Mouse (Mus musculus) left cerebral cortex, adult 2 months (tissue): ENCODE measurements at regions not wholly inside any gene's neighbourhood (a gene's known extent, or its start where the extent isn't known, plus 50 kb on each side); places are given as distances from the start of the nearest gene placed in this dataset.

Experiments used
- DNase-seq, 2 experiments: peaks; one replicate each; pipeline ENCODE4 v3.0.0; 2021 to 2022; ENCODE audit warnings: low spot score in 2 of 2, mixed read lengths in 1 of 2; ENCODE audit errors: extremely low spot score in 1 of 2
- H3K27ac ChIP-seq: fragments of 200-600 bp; 2 replicates; pipeline ENCODE4 v1.8.1; 2022
- H3K4me3 ChIP-seq: fragments of 200-600 bp; 2 replicates; pipeline ENCODE4 v1.8.1; 2022
- CTCF ChIP-seq: fragments of 200-600 bp; IDR thresholded peaks from 2 replicates; pipeline ENCODE4 v1.8.1; 2022; ENCODE audit warnings: antibody characterized with exemption, mild to moderate bottlenecking, moderate library complexity
- intact Hi-C: fragments of 180-260 bp; cut with DNase I; formaldehyde crosslinking; loops from one replicate; pipeline ENCODE4 v1.15.1; 2025

GRCm38 (mm10) chr17:65193341-65193740 lies 347.2 kb downstream of the Tmem232 start:
- no peak for DNase-seq
- Histone ChIP-seq H3K4me3 (no peak overlapping the region), H3K27ac (no peak overlapping the region)
- intact Hi-C loops: no loop called here
- no peak for TF ChIP-seq CTCF

- Histone ChIP-seq H3K27ac (no peak overlapping the region), H3K4me3 (no peak overlapping the region)
- DNase-seq: no peak
- intact Hi-C loops: no loop called here
- no peak for TF ChIP-seq CTCF
These were observed 348.0 kb downstream of the Tmem232 start for GRCm38 (mm10) chr17:65192432-65193059.

- Histone ChIP-seq H3K27ac (no peak overlapping the region), H3K4me3 (no peak overlapping the region)
- no peak for TF ChIP-seq CTCF
- intact Hi-C loops: no loop called here
- no peak for DNase-seq
These were observed 349.6 kb downstream of the Tmem232 start for GRCm38 (mm10) chr17:65190839-65191591.

- no peak for TF ChIP-seq CTCF
- Histone ChIP-seq H3K27ac (no peak overlapping the region), H3K4me3 (no peak overlapping the region)
- no peak for DNase-seq
- intact Hi-C loops: no loop called here
These were observed 345.3 kb upstream of the 4930583I09Rik start for GRCm38 (mm10) chr17:65181164-65181563.

- intact Hi-C loops: loop anchor here (10.0 kb wide), 2 partner anchors 199 to 221 kb away; no protein-coding TSS in a partner anchor
- DNase-seq: no peak
- Histone ChIP-seq H3K27ac (no peak overlapping the region), H3K4me3 (no peak overlapping the region)
- no peak for TF ChIP-seq CTCF
These were observed 339.9 kb upstream of the 4930583I09Rik start for GRCm38 (mm10) chr17:65175770-65176169.

GRCm38 (mm10) chr17:65174114-65174513 lies 338.2 kb upstream of the 4930583I09Rik start:
- no peak for TF ChIP-seq CTCF
- Histone ChIP-seq H3K4me3 (no peak overlapping the region), H3K27ac (peak overlapping the region; percentile 18)
- intact Hi-C loops: loop anchor here (10.0 kb wide), 2 partner anchors 201 to 219 kb away; no protein-coding TSS in a partner anchor
- DNase-seq: no peak

GRCm38 (mm10) chr17:65173236-65173635 lies 337.4 kb upstream of the 4930583I09Rik start:
- intact Hi-C loops: loop anchor here (1.0 to 10.0 kb wide), 4 partner anchors 68 to 218 kb away; no protein-coding TSS in a partner anchor
- TF ChIP-seq CTCF: no peak
- no peak overlapping the region for H3K4me3 ChIP-seq
- no peak for DNase-seq
- H3K27ac ChIP-seq: peak overlapping the region; percentile 10; the same call in 1 of the 2 replicates

- H3K4me3 ChIP-seq: no peak overlapping the region
- DNase-seq: peak; percentile 31 to 41
- no peak for TF ChIP-seq CTCF
- intact Hi-C loops: loop anchor here (10.0 kb wide), 2 partner anchors 204 to 216 kb away; no protein-coding TSS in a partner anchor
- H3K27ac ChIP-seq: peak overlapping the region; percentile 67; the same call in 1 of the 2 replicates
These were observed 334.8 kb upstream of the 4930583I09Rik start for GRCm38 (mm10) chr17:65170691-65171090.

GRCm38 (mm10) chr17:65169981-65170617 lies 334.2 kb upstream of the 4930583I09Rik start:
- intact Hi-C loops: loop anchor here (10.0 kb wide), 2 partner anchors 205 to 215 kb away; no protein-coding TSS in a partner anchor
- no peak for DNase-seq
- Histone ChIP-seq H3K27ac (peak overlapping the region; percentile 67; the same call in 1 of the 2 replicates), H3K4me3 (no peak overlapping the region)
- TF ChIP-seq CTCF: no peak

GRCm38 (mm10) chr17:65146376-65146775 lies 310.5 kb upstream of the 4930583I09Rik start:
- peak; percentile 29 to 57 for DNase-seq
- Histone ChIP-seq H3K4me3 (no peak overlapping the region), H3K27ac (no peak overlapping the region)
- no peak for TF ChIP-seq CTCF
- intact Hi-C loops: no loop called here

GRCm38 (mm10) chr17:65114651-65115050 lies 278.8 kb upstream of the 4930583I09Rik start:
- H3K27ac ChIP-seq: no peak overlapping the region
- TF ChIP-seq CTCF: no peak
- intact Hi-C loops: no loop called here
- H3K4me3 ChIP-seq: no peak overlapping the region
- no peak for DNase-seq

GRCm38 (mm10) chr17:65113121-65113520 lies 277.2 kb upstream of the 4930583I09Rik start:
- TF ChIP-seq CTCF: no peak
- Histone ChIP-seq H3K27ac (no peak overlapping the region), H3K4me3 (no peak overlapping the region)
- intact Hi-C loops: no loop called here
- DNase-seq: no peak
